Mouse (Mus musculus): Measurements from ENCODE around the gene Erc2. TPM values are rescaled to one million over a fixed set of nuclear protein-coding genes. Genes with fewer than 3 reads are reported as not detected.

The Erc2 gene
- total RNA-seq, 2 experiments from 2014 or later = 0.52 to 0.66 TPM

DNA sequence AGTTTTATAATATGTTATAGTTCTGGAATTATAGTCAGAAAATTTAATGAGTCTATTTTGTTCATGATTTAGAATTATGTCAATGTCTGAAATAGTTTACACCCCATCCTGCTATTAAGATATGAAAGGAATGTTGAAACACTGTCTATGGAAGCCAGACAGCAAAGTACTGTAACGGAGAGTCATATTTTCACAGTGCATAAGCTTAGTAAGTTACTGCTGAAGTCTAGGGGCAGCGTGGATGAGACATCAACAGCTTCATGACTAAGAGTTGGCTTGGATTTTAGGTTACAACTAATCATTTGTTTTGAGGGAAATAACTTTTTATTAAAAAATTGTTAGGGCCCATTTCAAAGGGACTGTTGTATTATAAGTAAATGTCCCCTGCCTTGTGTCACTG is 412.8 kb downstream of the Erc2 start:
- DNase-seq = no peak
- intact Hi-C loops (cut with DNase I) = no loop called here

DNA sequence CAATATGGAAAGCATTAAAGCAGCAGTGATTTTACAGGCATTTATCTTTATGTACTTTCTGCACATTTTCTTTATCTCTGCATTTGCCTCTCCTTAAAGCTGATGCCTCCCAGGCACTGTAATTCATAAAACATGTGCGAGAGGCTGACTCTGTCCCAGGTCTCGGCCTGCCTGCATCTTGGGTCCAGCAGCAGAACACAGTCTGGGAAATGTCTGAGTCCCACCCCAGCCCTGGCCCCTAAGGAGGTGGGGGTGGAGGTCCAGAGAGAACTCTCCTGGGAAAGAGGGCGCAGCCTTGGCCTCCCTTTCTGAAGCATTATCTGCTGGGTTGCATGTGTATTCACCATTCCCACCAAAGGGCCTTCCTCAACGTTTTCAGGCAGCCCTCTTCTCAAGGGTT is 420.9 kb downstream of the Erc2 start:
- intact Hi-C loops (cut with DNase I) = no loop called here
- no peak for DNase-seq

DNA sequence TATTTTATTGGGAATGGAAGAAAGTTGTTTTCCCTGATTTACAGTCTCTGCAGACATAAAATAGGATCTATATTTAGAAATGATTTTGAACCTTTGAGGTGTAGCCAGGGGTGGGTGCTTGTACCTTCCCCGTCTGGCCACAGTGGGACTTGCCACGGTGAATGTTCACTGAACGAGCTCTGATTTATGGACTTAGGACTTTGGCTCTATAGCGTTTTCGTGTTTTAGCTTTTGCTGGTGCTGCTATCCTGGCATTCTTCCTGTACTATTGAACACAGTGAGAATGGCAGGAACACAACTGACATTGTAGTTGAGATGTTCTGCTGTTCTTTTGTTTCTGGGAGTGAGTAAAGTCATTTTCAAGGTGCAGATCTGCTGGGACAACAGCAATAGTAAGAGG is 429.4 kb downstream of the Erc2 start:
- intact Hi-C loops (cut with DNase I) = no loop called here
- DNase-seq = no peak

DNA sequence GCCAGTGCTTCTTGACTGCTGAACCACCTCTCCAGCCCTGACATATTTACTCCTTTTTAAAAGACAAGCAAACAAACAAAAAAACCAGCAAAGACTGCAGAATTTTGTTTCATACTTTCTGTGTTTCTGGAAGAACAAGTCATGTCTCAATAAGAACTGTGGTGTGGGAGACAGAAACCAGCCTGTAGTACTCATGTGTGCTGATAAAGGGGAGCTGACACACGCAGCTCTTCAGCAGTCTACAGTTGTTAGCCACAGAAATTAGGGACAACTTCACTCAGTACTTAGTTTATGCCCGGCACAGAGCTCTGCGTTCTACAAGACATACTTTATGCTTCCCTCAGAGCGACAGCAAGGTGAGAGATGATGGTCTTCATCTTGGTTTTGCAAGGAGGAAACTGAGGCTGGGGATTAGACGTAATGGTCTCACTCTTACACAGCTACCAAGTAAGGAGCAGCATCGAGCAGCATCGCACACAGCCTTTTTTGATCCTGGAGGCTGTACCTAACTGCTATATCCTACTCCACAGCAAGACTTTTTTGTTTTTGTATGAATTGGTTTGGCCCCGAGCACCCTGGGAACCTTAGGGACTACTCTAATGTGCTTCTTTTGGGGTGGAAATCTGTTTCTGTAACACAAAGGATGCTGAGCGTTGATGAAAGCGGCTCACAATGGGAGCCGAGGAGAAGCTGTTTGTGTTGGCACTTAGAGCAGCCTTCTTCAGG is 435.1 kb downstream of the Erc2 start:
- intact Hi-C loops (cut with DNase I) = no loop called here
- DNase-seq = no peak

DNA sequence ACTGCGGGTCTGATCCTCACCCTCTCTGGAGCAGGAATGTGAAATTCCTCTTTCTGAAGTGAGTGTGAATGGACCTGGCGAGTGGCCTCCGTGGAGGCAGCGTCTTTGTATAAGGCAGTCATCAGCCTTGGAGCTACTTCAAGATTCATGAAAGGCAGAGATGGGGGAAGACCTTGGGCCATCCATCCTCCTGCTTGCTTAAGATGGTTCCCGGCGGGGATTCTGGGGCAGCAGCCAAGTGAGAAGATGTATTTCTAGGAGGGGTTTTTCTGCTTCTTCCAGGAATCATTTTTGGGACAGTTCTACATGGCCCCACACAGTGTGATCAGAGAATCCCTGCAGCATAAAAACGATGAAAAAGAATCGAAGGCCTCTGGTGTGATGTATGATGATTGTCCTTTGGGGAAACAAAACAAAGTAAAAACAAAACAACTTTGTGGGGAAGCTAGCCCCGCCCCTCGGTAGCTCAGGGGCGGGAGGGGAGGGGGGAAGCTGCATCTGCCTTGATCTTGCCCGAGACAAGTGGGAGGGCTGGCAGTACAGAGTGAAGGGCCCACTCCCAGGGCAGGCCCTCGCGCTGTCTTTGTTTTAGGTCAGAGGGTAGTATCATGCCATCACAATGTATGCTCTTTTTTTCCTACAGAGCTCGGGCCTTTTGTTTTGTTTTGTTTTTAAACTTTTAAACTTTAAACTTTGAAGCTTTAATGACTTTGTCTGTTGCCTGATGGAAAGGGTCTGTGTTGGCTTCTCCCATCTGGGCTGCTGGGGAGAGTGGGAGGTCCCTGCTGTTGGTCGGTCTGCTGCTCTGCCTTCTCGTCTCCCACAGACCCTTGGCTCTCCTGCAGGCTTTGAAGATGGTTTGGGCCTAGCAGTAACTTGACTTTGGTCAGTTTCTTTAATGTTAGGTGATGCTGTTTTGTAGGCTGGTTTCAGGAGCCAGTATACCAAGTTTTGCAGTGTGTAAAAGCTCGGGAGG is 435.9 kb downstream of the Erc2 start:
- DNase-seq = peak in 1 of 2 experiments; percentile 48
- intact Hi-C loops (cut with DNase I) = no loop called here

DNA sequence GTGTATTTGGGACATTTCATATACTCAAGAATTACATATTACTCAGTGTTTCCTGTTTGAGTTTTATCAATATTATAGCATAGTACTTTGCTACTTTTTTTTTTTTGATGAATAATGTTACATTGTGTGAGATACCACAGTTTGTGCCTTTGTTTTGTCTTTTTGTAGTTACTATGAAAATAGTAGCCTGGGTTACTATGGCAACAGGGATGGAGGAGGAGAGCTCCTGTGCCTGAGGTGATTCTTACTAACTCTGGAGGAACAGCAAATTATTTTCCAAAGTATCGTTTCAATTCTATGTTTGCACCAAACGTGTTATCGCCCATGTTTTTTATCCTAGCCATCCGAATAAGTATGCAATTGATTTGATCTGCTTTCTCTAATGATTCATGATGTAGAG is 438.7 kb downstream of the Erc2 start:
- DNase-seq = no peak
- intact Hi-C loops (cut with DNase I) = no loop called here

DNA sequence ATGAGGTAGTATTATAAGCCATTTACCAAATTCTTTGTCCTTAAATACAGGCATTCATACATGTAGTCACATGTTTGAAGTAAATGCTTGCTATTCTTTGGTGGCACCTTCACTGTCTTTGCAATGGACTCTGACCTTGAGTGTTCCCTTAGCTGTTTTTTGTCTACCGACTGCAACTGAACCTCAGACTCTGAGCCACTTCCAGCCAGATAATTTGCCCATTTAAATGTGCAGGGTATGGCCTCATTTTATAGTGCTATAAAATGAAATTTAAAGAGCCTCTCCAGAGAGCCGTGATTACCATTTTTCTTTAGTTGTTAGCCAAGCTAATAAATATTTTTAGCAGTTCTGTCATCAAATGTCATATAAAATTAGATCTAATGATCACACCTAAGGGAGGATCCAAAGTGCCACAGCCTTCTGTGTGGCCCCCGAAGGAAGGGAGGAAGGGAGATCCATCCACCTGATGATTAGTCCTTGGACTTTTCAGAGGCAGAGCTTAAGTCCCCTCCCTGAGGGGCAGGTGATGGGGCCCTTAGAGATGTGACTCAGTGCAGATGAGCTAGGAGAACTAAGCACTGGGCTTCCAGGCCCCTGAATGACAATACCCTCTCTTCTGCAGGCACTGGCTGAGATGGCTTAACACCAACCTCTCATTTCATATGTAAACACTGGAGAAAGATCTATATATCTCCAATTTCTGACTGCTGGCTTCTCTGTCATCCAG is 439.6 kb downstream of the Erc2 start:
- intact Hi-C loops (cut with DNase I) = no loop called here
- DNase-seq = no peak

DNA sequence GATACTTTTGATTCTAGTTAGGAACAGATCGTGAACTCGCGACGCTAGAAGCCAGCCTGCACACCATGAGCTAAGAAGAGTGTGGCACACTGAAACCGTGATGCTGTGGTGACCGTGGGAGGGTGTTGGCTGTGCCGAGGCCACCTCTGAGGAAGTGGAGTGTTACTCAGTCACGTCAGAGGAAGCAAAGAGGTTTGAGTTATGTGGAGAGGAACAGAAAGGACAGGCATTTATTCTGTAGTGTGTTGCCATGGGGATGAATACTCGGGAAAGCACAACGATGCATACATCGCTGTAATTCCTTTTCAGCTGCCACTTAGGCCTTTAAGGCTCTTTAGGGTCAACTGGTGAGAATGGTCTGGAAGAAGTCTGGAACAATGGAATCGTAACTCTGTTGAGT is 445.8 kb downstream of the Erc2 start:
- intact Hi-C loops (cut with DNase I) = no loop called here
- no peak for DNase-seq

DNA sequence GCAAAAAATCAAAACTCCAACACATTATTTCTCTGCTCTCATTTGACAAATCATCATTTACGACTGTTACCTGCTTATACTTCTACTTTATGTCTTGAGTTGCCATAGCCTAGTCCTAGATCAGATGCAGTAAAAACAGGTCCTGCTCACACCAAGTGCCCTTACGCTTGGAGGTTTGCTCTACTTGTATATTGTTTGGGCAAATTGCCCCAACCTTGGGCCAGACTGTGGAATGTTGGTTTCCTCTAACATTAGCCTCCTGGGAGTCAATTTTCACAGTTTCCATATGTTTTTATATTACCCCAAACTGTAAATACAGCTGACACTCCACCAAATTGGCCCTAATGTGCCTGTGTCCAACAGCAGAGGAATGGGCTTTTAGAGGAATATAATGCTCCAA is 447.6 kb downstream of the Erc2 start:
- no peak for DNase-seq
- intact Hi-C loops (cut with DNase I) = no loop called here

DNA sequence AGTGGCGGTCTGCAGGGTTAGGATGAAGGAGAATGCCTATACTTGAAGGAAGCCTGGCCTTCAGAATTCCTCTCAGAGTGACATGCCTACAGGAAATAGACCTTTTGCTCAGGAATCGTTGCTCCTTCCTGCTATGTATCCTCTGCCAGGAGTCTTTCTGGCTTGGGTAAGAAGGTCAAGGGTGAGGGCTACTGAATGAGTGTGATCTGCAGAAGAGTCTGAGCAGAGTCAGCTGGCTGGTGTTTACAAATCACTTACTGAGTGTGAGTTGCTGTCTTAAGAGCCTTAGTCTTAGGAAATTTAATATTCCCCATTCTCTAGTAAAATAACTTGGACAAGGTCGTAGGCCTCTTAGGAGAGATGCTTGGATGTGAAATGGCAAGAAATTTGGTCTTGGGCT is 450.3 kb downstream of the Erc2 start:
- no peak for DNase-seq
- intact Hi-C loops (cut with DNase I) = no loop called here

DNA sequence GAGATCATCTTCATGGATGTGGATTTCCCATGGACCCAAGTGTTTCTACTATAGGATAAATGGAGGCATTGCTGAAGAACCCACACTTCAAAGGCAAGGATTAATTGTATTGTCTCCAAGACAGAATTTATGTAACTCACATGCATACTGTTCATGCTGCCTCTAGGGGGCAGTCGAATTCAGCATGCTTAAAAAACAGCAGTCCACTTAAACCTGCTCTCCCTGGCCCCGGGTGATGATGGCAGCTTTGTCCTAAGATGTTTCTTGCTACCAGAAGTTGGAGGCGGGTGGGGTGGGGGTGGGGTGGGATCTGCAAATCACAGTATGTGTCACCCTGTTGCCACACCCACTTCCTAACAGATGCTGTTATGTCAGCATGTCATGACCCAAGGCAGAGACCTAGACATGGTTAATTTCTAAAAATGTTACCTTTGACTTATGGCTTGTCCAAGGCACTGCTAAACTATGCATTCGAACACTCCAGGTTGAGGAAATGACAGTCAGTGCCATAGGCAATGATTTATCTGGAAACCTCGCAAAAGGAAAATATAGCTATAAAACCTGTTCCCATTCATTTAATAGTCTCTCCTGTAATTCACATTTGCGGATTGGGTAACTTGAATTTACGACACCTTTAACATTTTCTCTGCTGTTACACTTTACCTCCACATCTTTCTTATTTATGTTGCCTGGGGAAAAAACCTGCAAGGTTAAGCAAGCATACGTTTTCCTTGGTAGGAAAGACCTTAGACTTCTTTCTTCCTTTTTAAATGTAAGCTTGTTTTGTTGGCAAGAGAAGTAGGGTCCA is 467.6 kb downstream of the Erc2 start:
- DNase-seq = no peak
- intact Hi-C loops (cut with DNase I) = loop anchor here (5.0 kb wide), 2 partner anchors 417 to 997 kb away; no protein-coding TSS in a partner anchor

DNA sequence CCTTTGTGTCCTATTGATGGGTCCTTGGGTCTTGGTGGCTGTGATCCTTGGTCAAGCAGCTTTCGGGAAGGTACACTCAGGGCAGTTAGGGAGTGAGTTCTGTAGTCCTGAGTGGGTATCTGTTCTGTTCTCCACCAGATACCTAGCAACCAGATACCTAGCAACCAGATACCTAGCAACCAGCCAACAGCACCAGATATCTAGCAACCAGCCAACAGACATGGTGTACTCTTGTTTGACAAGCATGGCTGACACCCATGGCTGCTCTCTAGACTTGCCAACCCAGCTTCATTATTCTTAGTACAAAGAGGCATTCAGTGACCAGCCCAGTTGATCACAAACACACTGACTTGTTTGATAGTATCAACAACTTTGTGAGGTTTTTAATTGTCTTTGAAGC is 469.1 kb downstream of the Erc2 start:
- DNase-seq = no peak
- intact Hi-C loops (cut with DNase I) = loop anchor here (5.0 kb wide), 1 partner anchor 416 kb away; no protein-coding TSS in a partner anchor

DNA sequence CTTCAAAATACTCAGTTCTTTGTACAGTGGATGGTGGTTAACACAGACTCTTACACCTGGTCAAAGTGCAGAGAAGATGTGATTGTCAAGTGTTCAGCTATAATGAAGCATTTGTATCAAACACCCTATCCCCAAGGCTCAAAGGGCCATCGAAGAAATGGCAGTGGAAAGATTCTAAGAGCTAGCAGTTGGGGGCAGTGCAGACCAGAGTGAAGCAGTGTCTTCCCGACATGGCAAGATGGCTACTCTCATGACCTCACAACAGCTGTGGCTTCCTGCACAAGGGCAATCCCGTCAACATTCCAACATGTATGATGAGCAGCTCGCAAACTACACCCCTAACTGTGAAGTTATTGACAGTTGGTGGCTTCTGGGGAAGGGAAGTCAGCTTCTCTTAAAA is 471.0 kb downstream of the Erc2 start:
- intact Hi-C loops (cut with DNase I) = loop anchor here (5.0 kb wide), 1 partner anchor 414 kb away; no protein-coding TSS in a partner anchor
- no peak for DNase-seq

DNA sequence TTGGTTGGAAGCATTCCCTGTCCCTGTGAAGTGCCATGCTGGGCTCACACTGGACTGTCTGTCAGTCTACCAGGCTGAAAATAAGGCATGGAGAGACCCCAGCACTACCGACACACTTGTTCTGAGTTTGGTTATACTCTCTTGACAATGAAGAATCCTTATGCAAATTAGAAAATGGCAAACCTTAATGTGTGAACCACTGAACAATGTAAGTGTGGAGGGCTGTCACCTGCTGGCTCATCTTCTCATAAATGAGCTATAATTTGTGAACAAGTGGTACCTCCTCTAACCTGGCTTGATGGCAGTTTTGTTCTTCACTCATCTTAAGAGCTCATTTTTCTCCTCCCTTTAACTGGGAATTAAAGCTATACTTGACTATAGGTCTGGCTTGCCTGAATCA is 471.7 kb downstream of the Erc2 start:
- intact Hi-C loops (cut with DNase I) = loop anchor here (5.0 kb wide), 1 partner anchor 413 kb away; no protein-coding TSS in a partner anchor
- DNase-seq = no peak

DNA sequence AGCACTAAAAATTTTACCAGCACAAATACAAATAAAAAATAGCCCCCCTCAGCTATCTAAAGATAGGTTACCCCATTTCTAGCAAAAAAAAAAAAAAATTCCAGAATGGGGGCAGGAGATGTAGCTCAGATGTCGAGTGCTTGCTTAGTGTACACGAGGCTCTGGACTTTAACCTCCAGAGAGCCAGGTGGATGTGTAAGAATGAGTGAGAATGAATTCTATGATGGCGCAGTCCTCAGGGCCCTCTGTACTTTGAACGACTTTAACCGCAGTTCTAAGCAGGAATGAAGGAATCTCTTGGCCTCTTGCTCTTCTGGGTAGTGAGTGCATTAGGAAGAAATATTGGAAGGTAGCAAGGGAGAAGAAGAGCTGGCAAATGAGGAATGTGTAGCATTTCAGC is 476.9 kb downstream of the Erc2 start:
- intact Hi-C loops (cut with DNase I) = no loop called here

DNA sequence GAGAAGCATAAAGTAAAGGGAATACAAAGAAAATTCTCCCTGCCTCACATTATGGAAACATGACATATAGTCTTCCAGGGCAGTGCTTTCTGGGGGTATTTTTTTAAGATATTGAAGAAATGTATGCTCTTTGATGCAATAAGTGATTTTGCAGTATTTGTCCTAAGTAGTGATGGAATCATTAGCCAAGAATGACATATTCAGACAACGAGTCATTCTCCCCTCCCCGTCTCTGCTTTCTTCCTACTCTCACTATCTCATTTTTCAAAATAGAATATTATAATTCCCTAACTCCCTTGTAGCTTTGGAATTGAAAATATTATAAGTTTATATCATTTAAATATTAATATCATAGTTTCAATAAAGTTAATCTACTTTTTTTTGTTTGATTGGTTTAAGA is 490.9 kb downstream of the Erc2 start:
- intact Hi-C loops (cut with DNase I) = no loop called here
- DNase-seq = no peak

More for the DNA sequence above, 476.9 kb downstream of the Erc2 start:
- DNase-seq = no peak

DNA sequence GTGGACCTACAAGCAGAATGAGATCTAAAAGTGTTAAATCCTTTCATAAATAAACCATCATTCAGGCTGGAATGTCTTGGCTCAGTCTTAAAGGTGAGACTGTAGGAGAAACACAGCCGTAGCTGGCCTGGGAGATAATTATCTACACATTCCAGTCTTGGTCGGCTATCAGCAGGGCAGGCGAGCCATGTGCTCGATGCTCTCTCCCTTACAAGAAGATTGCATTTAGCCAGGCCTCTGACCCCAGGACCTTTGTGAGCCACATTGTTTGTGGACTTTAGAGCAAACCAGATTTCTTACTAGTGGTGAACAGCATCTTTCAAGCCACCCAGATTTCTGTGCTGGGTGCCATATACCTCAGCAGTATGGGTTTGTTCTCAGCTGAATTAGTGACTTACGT is 498.6 kb downstream of the Erc2 start:
- no peak for DNase-seq
- intact Hi-C loops (cut with DNase I) = no loop called here

DNA sequence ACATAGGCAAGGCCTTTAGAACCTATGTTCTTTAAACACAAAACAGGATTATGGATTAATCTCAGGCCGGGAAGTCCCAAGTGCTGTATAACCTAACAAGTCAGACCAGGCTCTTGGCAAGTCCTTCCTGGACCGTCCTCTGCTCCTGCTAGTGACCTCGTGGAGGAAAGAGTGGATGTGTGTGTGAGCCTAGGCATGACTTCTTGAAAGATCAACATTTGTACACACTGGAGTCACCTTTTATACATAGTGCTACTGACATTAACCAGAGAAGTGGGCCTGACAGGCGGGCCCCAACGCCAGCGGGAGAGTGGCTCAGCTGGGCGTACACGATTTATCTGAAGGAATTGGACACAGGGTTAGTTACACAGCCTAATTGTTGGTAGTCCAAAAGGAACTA is 504.6 kb downstream of the Erc2 start:
- intact Hi-C loops (cut with DNase I) = no loop called here
- DNase-seq = no peak

DNA sequence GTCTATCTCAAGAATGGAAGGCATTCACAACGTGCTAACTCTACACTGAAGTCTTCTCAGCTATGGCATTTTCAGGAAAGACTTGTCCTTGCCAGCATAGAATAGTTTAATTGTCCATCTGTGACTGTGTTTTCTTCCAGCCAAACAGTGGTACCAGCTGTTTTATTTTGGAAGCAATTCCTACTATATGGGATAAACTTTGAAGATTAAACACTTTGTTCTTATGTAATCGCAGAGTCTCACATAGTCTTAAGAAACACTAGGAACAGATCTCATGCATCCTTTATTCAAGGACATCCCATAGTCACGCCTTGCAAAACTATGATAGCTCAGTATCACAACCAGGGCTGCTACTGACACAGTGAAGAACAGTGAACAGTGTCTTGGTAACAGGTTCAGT is 506.8 kb downstream of the Erc2 start:
- intact Hi-C loops (cut with DNase I) = no loop called here
- no peak for DNase-seq

DNA sequence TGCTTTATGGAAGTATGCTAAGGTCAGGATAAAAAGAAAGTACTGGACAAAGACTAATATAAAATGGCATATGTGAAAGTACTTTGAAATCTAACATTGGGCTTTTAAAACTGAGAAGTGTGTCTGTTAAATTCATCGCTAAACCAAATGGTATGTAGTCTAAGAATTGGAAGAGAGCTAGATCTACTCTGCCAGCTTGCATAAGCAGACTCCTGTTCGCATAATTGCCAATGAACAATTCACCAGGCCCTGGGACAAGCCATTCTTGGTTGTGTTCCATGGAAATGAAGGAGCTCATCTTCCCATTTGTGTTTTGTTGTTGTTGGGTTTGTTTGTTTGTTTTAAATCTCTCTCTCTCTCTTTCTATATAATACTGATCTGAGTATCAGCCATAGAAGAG is 521.8 kb downstream of the Erc2 start:
- intact Hi-C loops (cut with DNase I) = no loop called here
- DNase-seq = no peak

Data from gastrocnemius, postnatal 36 days (tissue).